Mouse (Mus musculus): ENCODE data around the gene Kcnk12.

Kcnk12 gene

GRCm38 (mm10) chr17:87785721-87786120, 12.1 kb downstream of the Kcnk12 start:
- no peak for DNase-seq (ENCODE audit: low read depth)

DNA sequence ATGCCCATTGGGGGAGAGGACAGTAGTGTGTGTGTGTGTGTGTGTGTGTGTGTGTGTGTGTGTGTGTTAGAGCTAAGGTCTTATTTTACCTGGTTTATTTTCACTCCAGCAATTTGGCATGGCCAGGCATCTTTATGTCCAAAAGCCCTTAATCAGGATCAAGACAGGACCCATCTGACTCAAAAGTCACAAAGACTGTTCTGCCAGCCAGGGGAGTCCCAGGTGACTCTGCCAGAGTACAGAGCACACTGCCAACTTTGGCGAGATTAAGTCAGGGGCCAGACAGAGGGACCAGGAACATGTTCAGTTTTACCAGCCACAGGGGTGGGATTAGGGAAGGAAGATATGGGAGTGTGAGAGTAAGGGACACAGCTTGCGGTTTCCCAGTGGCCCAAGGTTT, 12.9 kb downstream of the Kcnk12 start:
- no peak for DNase-seq (ENCODE audit: low read depth)

DNA sequence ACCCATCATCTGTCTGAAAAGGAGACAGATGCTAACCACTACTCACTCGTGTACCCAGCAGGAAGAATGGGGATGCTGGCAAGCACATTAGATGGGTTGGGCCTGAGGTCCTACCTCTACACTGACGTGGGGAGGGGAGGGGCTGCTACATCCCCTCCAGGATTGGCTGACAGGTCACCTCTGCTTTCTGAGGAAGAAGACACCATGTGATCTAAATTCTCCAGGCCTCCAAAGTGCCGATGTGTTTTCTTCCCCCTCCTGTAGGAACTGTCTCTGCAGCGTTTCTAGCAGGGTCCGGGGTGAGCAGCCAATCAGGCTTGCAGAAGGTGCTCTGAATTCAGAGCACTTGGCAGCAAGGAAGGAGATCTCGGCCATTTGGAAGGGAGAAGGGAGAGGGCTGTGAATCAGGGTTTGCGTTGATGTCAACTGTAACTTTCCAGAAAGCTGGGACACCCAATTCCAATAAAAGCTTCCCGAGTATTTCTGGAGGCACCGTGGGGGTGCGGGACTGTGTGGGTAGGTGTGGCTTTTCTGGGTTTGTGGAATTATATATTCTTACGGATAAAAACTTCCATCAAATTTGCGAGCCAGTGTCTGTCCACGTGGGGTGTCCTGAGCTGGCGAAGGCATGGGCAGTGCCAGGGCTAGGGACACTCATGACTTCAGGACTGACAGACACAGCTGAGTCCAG, 13.5 kb downstream of the Kcnk12 start:
- DNase-seq (ENCODE audit: low read depth): no peak

DNA sequence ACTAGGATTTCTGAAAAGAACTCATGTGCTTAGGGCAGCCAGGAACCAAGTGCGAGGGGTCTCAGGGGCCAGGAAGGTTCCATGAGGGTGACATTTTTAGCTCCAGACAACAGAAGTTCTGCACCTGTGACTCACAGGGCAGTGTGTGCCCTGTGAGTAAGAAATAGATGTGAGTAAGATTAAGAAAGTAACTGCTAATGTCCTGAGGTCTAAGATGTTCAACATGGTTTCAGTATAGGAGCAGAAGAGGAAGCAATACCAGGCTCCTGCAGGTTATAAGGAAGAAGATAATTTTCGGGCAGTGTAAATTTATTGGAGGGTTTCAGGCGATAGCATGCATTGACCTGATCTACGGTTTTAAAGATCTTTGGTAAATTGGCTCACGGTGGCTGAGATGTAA, 16.6 kb downstream of the Kcnk12 start:
- no peak for DNase-seq (ENCODE audit: low read depth)

GRCm38 (mm10) chr17:87780164-87780563, 17.6 kb downstream of the Kcnk12 start:
- no peak for DNase-seq (ENCODE audit: low read depth)

- no peak for DNase-seq (ENCODE audit: low read depth)
Measured at GRCm38 (mm10) chr17:87774982-87775381, 22.8 kb downstream of the Kcnk12 start.

GRCm38 (mm10) chr17:87773175-87773574, 24.6 kb downstream of the Kcnk12 start:
- peak; percentile 42 for DNase-seq (ENCODE audit: low read depth)

DNA sequence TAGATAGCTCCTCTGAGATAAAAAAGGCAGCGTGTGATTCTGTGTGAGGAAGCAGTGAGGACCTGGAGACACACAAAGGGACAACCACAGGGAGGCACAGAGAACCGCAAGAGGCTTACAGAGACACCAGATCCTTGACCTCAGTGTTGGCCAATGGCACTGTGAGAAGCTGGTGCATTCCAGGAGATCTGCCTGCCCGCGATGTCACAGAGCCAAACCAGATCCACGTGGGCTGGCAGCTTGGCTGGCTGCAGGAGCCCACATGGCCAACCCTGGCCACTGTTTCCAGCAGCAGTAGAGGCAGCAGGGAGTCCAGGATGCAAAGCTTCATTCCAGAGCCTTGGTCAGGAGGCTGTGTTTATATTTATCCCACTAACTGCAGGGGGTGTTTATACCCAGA, 27.0 kb downstream of the Kcnk12 start:
- no peak for DNase-seq (ENCODE audit: low read depth)

DNA sequence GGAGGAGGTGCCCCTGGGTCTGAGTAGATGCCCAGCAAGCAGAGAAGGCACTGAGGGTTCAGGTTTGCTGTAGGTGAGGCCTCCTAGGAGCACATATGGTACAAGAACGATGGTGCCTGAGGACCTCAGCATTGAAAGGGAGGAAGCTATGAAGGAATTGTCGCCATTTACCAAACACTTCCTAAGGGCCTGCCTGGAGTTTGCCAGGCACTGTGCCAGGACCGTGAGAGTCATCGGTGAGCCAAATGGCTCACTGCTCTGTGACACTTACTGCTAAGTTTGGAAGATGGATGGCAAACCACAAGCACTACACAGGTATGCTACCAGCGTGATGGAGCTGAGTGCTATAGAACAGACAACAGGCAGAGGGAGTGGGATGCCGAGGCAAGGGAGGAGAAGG, 30.9 kb downstream of the Kcnk12 start:
- DNase-seq (ENCODE audit: low read depth): no peak

DNA sequence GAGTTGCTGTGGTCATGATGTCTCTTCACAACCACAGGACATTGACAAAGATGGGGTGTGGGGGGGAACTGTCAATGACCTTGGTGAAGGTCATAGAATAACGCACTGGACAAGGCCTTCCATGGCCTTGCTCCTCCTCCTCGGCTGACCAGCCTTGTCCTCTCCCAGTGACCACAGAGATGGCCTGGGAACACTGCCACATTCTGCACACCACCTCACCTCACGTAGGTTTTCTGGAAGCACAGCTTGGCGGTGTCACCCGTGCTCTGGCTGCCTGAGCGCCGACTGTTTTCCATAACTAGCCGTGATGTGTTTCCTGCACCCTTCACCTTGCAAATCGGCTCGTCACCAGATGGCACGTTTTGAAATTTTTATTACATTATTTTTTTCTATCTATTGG, 32.8 kb downstream of the Kcnk12 start:
- DNase-seq (ENCODE audit: low read depth): no peak

GRCm38 (mm10) chr17:87763146-87763545, 34.6 kb downstream of the Kcnk12 start:
- DNase-seq (ENCODE audit: low read depth): no peak

GRCm38 (mm10) chr17:87760315-87760714, 37.5 kb downstream of the Kcnk12 start:
- DNase-seq (ENCODE audit: low read depth): no peak

GRCm38 (mm10) chr17:87745926-87746888, 51.6 kb downstream of the Kcnk12 start:
- peak; percentile 46 for DNase-seq (ENCODE audit: low read depth)

DNA sequence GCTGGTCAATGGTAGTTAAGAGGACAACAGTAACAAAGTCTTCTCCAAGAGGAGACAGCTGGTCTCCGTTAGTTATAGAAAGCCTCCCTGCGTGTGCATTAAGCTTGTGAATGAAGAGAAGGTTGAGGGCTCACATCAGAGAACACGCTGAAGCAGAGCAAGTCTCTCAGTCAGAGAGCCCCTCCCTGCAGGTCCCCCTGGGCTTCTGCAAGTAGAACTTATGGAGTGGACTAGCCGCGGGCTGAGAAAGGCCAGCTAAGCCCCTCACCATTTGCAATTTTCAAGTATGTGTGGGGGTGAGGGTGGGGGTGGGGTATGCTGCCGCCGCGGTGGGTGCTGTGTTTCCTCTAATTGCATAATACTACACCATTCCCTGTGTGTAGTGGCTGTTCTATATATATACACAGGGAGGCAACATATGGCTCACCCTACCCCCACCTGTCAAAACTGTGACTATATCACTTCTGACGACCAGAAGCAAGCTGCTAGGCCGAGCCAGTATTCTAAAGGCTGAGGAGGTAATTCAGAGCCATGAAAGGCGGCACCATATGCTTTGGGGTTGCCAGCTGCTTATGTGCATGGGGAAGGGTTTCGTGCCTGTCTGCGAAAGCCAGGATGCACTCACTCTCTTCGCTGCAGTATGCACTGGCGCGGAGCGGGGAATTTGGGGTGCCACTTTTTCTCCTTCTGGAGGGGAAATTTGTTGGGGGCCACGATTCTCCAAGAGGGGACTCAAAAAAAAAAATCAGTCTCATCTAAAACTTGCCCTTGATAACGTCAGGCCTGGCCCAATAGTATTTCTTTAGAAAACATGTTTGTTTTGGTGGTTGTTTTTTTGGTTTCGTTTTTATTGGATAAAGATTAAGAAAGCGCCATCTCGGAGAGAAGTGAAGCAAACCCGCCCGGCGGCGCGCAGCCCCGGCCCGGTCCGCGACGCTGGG, 52.5 kb downstream of the Kcnk12 start:
- peak; percentile 3 for DNase-seq (ENCODE audit: low read depth)

DNA sequence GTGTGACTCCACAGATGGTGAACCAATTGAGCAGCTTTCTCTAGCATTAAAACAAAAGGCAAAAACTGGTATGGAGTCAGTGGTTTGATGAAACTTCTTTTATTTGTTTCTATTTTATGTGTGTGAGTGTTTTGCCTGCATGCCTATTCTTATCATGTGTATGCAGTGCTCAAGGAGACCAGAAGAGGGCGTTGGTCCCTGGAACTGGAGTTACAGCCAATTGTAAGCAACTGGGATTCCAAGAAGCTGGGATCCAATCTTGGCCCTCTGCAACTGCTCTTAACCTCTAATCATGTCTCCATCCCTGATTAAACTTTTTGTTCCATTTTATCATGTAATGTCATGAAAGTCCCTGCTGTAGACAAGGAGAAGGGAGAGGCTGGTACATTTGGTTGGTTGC, 58.0 kb downstream of the Kcnk12 start:
- DNase-seq (ENCODE audit: low read depth): peak; percentile 6

- DNase-seq (ENCODE audit: low read depth): no peak
Measured at GRCm38 (mm10) chr17:87737144-87737543, 60.6 kb downstream of the Kcnk12 start.

- DNase-seq (ENCODE audit: low read depth): no peak
Measured at GRCm38 (mm10) chr17:87734471-87734870, 63.3 kb downstream of the Kcnk12 start.

DNA sequence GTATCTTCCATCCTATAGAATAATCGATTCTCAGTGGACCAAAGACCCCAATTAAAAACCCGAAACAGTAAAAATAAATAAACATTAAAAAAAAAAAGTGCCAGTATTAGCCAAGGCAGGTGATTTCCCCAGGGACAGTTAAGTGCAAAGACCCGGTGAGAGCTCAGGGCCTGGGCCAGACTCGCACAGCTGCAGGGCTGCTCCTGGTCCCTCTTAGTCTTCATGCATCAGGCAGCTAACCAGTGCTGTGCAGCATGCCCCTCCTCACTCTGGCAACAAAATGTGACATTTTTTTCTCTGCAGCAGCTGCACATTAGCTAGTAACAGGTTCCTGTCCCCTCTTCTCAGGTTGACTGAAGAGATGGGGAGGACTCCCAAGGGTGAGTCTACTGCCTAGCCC, 65.8 kb downstream of the Kcnk12 start:
- DNase-seq (ENCODE audit: low read depth): no peak

- DNase-seq (ENCODE audit: low read depth): no peak
Measured at GRCm38 (mm10) chr17:87726489-87727356, 71.1 kb downstream of the Kcnk12 start.

DNA sequence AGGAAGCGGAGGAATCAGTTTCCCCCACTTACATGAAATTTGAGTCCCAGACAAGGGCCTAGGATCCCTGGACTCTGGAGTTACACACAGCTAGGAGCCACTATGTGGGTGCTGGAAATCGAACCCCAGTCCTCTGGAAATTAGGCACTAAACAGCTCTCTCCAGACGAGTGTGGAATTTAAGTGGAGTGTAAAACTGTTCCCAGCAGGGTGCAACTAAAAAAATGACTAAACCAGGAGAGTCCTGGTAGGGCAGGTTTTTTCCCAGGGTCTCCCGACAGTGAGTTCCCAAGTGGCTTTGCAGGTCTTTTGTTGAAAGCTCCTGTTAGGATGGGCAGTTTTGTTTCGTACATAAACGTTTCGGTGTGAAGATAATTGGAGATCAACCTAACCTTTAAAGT, 73.1 kb downstream of the Kcnk12 start:
- DNase-seq (ENCODE audit: low read depth): no peak

- no peak for DNase-seq (ENCODE audit: low read depth)
Measured at GRCm38 (mm10) chr17:87700101-87700500, 97.7 kb downstream of the Kcnk12 start.
